Mouse (Mus musculus): ENCODE data around the gene Lrrc2. TPM values are rescaled to one million over a fixed set of nuclear protein-coding genes. Genes with fewer than 3 reads are reported as not detected.

Lrrc2 gene
- total RNA-seq, 1 experiment: 20.2 TPM

DNA sequence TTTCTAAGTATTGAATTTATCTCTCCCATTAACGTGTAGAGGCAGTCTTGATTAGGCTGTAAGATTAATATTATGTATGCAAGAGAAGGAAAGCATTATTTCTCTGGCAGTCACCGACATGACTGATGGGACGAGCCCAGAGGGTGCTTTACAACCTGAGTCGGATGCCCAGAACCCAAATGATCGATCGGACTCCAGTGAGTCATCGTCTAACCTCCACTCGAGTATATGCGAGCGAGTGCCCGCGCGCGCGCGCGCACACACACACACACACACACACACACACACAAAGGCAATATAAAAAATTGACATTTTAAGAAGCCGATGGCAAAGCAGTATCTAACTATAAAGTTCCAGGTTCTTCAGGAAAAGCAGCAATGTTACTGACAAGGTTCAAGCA is 6.0 kb upstream of the Lrrc2 start:
- peak overlapping the region; percentile 77 for H3K9ac ChIP-seq (ENCODE audit: insufficient read depth, low read depth, low read length, poor library complexity, severe bottlenecking)
- no peak for DNase-seq (ENCODE audit: low read depth, low spot score)
- no peaks in the 10 kb centered on the region for H3K9me3 ChIP-seq (ENCODE audit: control insufficient read depth, insufficient read depth, low read depth, low read length)
- peak overlapping the region; percentile 69 to 83 for H3K4me3 ChIP-seq (ENCODE audit: insufficient read depth in 1 of 2, low read depth in 1 of 2, low read length in 2 of 2, poor library complexity in 1 of 2, severe bottlenecking in 1 of 2)
- peak overlapping the region; percentile 100 for H3K27ac ChIP-seq (ENCODE audit: insufficient read depth, low read depth, low read length, poor library complexity, severe bottlenecking)
- peaks cover 3 to 5% of the 10 kb centered on the region in 2 experiments; a peak in 2 of 4 replicates for H3K4me1 ChIP-seq (ENCODE audit: control insufficient read depth in 2 of 2, insufficient read depth in 2 of 2, low read length in 2 of 2, poor library complexity in 1 of 2)
- TF ChIP-seq MAFK (IDR thresholded peaks at IDR 0.05; ENCODE audit: insufficient read depth, low read depth, low read length) (no peak), CHD2 (IDR thresholded peaks at IDR 0.05; ENCODE audit: low read depth, low read length) (no peak), HCFC1 (IDR thresholded peaks at IDR 0.05; ENCODE audit: borderline replicate concordance, insufficient read depth, low read length) (no peak), ZC3H11A (IDR thresholded peaks at IDR 0.05; ENCODE audit: borderline replicate concordance, low read depth, low read length) (no peak)
- in situ Hi-C loops (cut with MboI; ENCODE audit: low sequenced_read_pairs in 2 of 2, unreplicated experiment in 2 of 2): no loop called here
- H3K36me3 ChIP-seq (ENCODE audit: control insufficient read depth, insufficient read depth, low read length, poor library complexity, severe bottlenecking): peaks cover 36% of the 10 kb centered on the region

- in situ Hi-C loops (cut with MboI; ENCODE audit: low sequenced_read_pairs in 2 of 2, unreplicated experiment in 2 of 2): no loop called here
- Histone ChIP-seq H3K27ac (ENCODE audit: insufficient read depth, low read depth, low read length, poor library complexity, severe bottlenecking) (peak within 1 kb of the TSS; percentile 100), H3K4me3 (ENCODE audit: insufficient read depth in 1 of 2, low read depth in 1 of 2, low read length in 2 of 2, poor library complexity in 1 of 2, severe bottlenecking in 1 of 2) (peak within 1 kb of the TSS; percentile 69 to 83), H3K9ac (ENCODE audit: insufficient read depth, low read depth, low read length, poor library complexity, severe bottlenecking) (peak within 1 kb of the TSS; percentile 89), H3K4me1 (ENCODE audit: control insufficient read depth in 2 of 2, insufficient read depth in 2 of 2, low read length in 2 of 2, poor library complexity in 1 of 2) (peaks cover 6 to 7% of the 10 kb centered on the region in 2 experiments; a peak in 2 of 4 replicates), H3K9me3 (ENCODE audit: control insufficient read depth, insufficient read depth, low read depth, low read length) (no peaks in the 10 kb centered on the region), H3K36me3 (ENCODE audit: control insufficient read depth, insufficient read depth, low read length, poor library complexity, severe bottlenecking) (peaks cover 31% of the 10 kb centered on the region)
- DNase-seq (ENCODE audit: low read depth, low spot score): peak; percentile 74
- TF ChIP-seq ZNF384 (IDR thresholded peaks at IDR 0.05; ENCODE audit: low read depth, low read length): no peak
- TF ChIP-seq CHD2 (IDR thresholded peaks at IDR 0.05; ENCODE audit: low read depth, low read length): no peak
Measured at GRCm38 (mm10) chr9:110945926-110946325, 5.4 kb upstream of the Lrrc2 start, which contains the start of gene Tdgf1. TSS of gene Tdgf1 (minus strand) at chr9:110946158.

- in situ Hi-C loops (cut with MboI; ENCODE audit: low sequenced_read_pairs in 2 of 2, unreplicated experiment in 2 of 2): no loop called here
- H3K27ac ChIP-seq (ENCODE audit: insufficient read depth, low read depth, low read length, poor library complexity, severe bottlenecking): peak overlapping the region; percentile 100
Measured at GRCm38 (mm10) chr9:110946548-110947044, 4.7 kb upstream of the Lrrc2 start.

DNA sequence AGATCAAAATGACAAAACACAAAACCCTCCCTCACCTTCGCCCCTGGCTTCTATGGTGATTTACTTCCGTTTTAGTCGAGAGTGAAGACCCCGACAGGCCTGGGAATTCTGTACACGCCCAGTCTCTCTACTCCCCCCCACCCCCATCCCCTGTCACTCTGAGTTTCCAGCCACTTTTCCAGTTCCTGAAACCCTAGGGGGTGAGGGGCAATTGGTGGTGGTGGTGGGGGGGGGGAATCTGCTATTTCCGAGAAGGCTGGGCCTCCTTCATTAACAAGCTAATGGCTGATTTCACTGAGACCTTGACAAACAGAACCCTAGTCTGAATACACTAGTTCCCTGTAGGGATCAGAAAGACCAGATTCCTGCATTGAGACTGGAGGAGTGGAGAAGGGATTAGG is 4.1 kb upstream of the Lrrc2 start:
- H3K9ac ChIP-seq (ENCODE audit: insufficient read depth, low read depth, low read length, poor library complexity, severe bottlenecking): peak overlapping the region; percentile 89
- H3K27ac ChIP-seq (ENCODE audit: insufficient read depth, low read depth, low read length, poor library complexity, severe bottlenecking): peak overlapping the region; percentile 100
- H3K4me1 ChIP-seq (ENCODE audit: control insufficient read depth in 2 of 2, insufficient read depth in 2 of 2, low read length in 2 of 2, poor library complexity in 1 of 2): peaks cover 8 to 9% of the 10 kb centered on the region in 2 experiments; a peak in 3 of 4 replicates

More at GRCm38 (mm10) chr9:110946548-110947044, 4.7 kb upstream of the Lrrc2 start:
- DNase-seq (ENCODE audit: low read depth, low spot score): no peak
- Histone ChIP-seq H3K9ac (ENCODE audit: insufficient read depth, low read depth, low read length, poor library complexity, severe bottlenecking) (peak overlapping the region; percentile 89), H3K4me3 (ENCODE audit: insufficient read depth in 1 of 2, low read depth in 1 of 2, low read length in 2 of 2, poor library complexity in 1 of 2, severe bottlenecking in 1 of 2) (peak overlapping the region; percentile 69 to 83), H3K36me3 (ENCODE audit: control insufficient read depth, insufficient read depth, low read length, poor library complexity, severe bottlenecking) (peaks cover 25% of the 10 kb centered on the region), H3K4me1 (ENCODE audit: control insufficient read depth in 2 of 2, insufficient read depth in 2 of 2, low read length in 2 of 2, poor library complexity in 1 of 2) (peaks cover 7 to 8% of the 10 kb centered on the region in 2 experiments; a peak in 3 of 4 replicates), H3K9me3 (ENCODE audit: control insufficient read depth, insufficient read depth, low read depth, low read length) (no peaks in the 10 kb centered on the region)
- TF ChIP-seq ZNF384 (IDR thresholded peaks at IDR 0.05; ENCODE audit: low read depth, low read length) (no peak), ZC3H11A (IDR thresholded peaks at IDR 0.05; ENCODE audit: borderline replicate concordance, low read depth, low read length) (no peak), HCFC1 (IDR thresholded peaks at IDR 0.05; ENCODE audit: borderline replicate concordance, insufficient read depth, low read length) (no peak), CHD2 (IDR thresholded peaks at IDR 0.05; ENCODE audit: low read depth, low read length) (no peak), MAFK (IDR thresholded peaks at IDR 0.05; ENCODE audit: insufficient read depth, low read depth, low read length) (no peak)

GRCm38 (mm10) chr9:110947900-110948299 is 3.4 kb upstream of the Lrrc2 start:
- in situ Hi-C loops (cut with MboI; ENCODE audit: low sequenced_read_pairs in 2 of 2, unreplicated experiment in 2 of 2): no loop called here
- Histone ChIP-seq H3K4me3 (ENCODE audit: insufficient read depth in 1 of 2, low read depth in 1 of 2, low read length in 2 of 2, poor library complexity in 1 of 2, severe bottlenecking in 1 of 2) (peak overlapping the region; percentile 18 to 32), H3K36me3 (ENCODE audit: control insufficient read depth, insufficient read depth, low read length, poor library complexity, severe bottlenecking) (peaks cover 12% of the 10 kb centered on the region), H3K27ac (ENCODE audit: insufficient read depth, low read depth, low read length, poor library complexity, severe bottlenecking) (peak overlapping the region; percentile 100), H3K9me3 (ENCODE audit: control insufficient read depth, insufficient read depth, low read depth, low read length) (no peaks in the 10 kb centered on the region), H3K4me1 (ENCODE audit: control insufficient read depth in 2 of 2, insufficient read depth in 2 of 2, low read length in 2 of 2, poor library complexity in 1 of 2) (peaks cover 8 to 12% of the 10 kb centered on the region in 2 experiments; a peak in 3 of 4 replicates), H3K9ac (ENCODE audit: insufficient read depth, low read depth, low read length, poor library complexity, severe bottlenecking) (peak overlapping the region; percentile 36)
- TF ChIP-seq HCFC1 (IDR thresholded peaks at IDR 0.05; ENCODE audit: borderline replicate concordance, insufficient read depth, low read length) (no peak), ZNF384 (IDR thresholded peaks at IDR 0.05; ENCODE audit: low read depth, low read length) (peak; percentile 78), ZC3H11A (IDR thresholded peaks at IDR 0.05; ENCODE audit: borderline replicate concordance, low read depth, low read length) (no peak), CHD2 (IDR thresholded peaks at IDR 0.05; ENCODE audit: low read depth, low read length) (no peak), MAFK (IDR thresholded peaks at IDR 0.05; ENCODE audit: insufficient read depth, low read depth, low read length) (no peak)
- peak; percentile 83 for DNase-seq (ENCODE audit: low read depth, low spot score)

More for the DNA sequence above, 4.1 kb upstream of the Lrrc2 start:
- in situ Hi-C loops (cut with MboI; ENCODE audit: low sequenced_read_pairs in 2 of 2, unreplicated experiment in 2 of 2): no loop called here
- H3K9me3 ChIP-seq (ENCODE audit: control insufficient read depth, insufficient read depth, low read depth, low read length): no peaks in the 10 kb centered on the region
- peak overlapping the region; percentile 69 to 83 for H3K4me3 ChIP-seq (ENCODE audit: insufficient read depth in 1 of 2, low read depth in 1 of 2, low read length in 2 of 2, poor library complexity in 1 of 2, severe bottlenecking in 1 of 2)
- TF ChIP-seq MAFK (IDR thresholded peaks at IDR 0.05; ENCODE audit: insufficient read depth, low read depth, low read length) (no peak), CHD2 (IDR thresholded peaks at IDR 0.05; ENCODE audit: low read depth, low read length) (peak; percentile 77)
- DNase-seq (ENCODE audit: low read depth, low spot score): peak; percentile 94
- peaks cover 18% of the 10 kb centered on the region for H3K36me3 ChIP-seq (ENCODE audit: control insufficient read depth, insufficient read depth, low read length, poor library complexity, severe bottlenecking)

Measured in ES-E14 (cell line).